Mouse (Mus musculus): ENCODE measurements around the gene Hsdl2.

The Hsdl2 gene

DNA sequence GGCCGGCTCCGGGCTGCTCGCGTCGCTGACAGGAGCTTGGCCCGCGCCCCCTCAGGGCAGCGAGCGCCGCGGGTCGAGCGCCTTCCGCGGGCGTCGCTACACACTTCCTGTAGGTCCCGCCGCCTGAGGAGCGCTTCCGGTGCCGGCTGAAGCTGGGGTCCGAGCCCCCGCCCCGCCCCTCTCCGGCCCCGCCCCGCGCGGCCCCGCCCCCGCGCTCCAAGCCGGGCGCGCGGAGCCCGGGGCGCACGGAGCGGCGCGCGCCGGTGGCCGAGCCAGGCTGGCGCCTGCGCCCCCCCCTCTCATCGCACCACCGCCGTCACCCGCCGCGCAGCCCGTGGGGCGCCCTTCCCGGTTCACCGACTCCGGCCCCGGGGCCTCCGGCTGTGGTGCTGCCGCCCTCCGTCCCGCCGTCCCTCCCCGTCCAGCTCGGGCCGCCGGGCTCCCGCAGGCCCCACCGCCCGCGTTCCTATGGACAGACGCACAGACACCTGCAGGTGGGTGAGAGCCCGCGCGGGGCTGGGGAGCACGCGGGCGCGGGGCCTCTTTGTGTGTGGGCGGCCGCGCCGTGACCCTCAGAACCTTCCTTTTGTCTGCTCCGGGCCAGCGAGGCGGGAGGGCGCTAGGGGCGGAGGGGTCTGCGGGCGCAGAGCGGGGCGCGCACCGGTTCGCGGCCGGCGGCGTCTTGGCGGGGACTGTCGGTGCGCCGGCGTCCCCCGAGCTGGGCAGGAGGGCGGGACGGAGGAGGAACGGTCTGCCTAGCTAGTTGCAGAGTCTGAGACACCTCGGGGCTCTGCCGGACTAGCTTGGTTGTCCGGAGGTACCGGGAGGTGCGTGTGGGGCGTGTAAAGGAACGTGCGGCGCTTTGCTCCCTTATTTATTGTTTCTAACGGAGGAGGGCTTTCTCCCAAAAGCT is 44.9 kb downstream of the Hsdl2 start, which contains the start of gene E130308A19Rik:
Gene E130308A19Rik (plus strand): TSS at position 214 of the 913 bp plus-strand sequence.
- peak; percentile 61 for DNase-seq (ENCODE audit: low read depth, low spot score)

DNA sequence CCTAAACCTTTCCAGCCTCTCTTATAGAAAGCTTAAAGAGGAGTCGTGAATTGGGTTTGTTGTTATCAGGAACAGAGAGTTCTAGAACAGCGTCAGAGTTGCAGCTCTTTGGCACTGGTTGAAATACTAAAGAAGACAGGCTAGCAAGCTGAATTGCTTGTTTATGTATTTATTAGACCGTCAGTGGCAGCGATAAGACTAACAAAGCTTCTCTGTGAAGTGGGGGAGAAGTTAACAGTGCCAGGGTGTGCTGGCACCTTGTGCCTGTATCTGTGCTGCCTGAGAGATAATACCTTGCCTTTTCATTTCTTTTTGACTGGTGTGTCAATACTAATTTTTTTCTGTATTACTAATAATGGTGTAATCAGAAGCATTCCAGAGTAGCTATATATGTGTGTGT is 46.9 kb downstream of the Hsdl2 start:
- DNase-seq (ENCODE audit: low read depth, low spot score): no peak

DNA sequence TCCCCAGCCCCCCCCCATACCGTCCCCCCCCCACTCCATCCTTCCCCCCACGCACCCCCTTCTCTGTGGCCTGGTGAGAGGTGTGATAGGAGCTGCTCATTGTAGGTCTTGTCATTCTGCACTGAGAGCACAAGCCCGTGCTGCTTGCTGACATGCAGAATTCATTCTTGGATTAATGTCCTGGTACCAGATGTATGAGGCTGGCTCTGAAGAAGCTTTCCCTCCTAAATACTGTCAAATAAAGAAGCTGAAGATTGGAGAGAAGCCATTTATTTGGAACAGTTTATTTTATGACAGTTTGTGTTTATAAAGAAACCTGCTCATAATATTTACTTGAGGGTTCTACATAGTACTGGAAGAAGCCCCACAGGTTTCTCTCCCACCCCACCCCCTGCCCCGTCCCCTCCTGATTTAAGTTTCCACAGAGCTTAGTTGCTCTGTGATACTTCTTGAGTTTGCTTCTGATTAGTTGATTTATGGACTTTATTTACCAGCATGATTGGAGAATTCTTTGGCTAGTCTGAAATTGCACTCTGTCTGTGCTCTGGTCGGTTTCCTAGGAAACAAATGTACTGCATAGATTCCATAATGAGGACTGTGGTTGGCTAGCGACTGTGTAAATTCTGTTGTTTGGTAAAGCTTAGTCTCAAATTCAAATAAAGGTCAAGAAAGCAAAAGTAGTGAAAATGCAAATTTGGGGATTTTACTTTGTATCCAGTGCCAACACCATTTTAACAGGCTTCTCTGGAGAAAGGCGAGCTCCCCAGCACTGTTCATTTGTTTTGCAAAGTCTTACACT is 47.9 kb downstream of the Hsdl2 start:
- DNase-seq (ENCODE audit: low read depth, low spot score): no peak

DNA sequence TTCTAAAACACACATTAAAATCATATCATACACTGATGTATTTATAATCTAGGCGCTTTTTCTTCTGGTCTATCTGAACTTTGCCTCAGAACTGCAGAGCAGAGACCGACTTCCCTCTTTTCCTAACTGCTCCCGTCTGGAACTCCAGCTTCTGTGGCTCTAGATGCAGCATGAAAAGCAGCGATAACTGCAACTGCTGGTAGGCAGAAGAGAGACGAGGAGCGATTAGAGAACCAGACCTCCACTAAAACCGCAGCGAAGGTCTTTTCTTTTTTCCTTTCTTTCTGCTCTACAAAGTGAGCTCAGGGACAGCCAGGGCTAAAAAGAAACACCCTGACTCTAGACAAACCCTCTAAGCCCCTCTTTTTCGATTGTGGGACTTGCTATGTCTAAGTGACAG is 48.8 kb downstream of the Hsdl2 start:
- no peak for DNase-seq (ENCODE audit: low read depth, low spot score)

DNA sequence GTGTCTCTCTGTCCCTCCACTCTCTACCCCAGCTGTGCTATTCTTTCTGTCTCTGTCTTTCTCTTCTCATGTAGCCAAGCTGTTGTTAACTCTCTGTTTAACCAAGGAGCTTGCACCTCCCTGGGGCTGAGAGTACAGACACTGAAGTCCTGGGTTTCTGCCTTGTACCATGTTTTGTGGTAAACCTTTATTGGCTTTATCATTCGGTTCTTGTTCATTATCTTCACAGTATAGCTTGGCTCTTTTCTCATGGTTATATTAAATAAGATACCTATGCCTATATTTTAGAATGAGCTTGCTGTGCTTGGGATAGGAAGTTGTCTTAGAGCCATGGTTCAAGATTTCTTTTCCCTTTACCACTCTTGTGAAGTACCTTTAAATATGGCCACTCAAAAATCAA is 53.2 kb downstream of the Hsdl2 start:
- DNase-seq (ENCODE audit: low read depth, low spot score): no peak

DNA sequence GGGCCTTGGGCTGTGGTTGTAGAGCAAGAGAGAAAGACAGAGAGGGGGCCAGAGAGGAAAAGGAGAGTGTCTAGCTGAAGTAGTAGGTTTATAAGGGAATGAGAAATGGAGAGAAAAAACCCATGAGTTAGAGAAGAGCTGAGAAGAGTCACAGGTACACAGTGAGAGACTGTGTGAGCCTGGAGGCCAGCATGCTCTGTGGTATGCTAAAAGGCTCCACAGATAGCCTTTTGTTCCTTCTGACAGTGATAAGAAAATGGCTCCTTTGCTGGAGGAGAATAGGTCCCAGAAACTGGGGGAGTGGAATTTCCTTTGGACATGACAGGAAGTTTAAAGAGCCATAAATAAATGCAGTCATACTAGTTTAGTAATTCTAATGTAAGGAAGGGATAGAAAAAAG is 57.8 kb downstream of the Hsdl2 start:
- DNase-seq (ENCODE audit: low read depth, low spot score): no peak

DNA sequence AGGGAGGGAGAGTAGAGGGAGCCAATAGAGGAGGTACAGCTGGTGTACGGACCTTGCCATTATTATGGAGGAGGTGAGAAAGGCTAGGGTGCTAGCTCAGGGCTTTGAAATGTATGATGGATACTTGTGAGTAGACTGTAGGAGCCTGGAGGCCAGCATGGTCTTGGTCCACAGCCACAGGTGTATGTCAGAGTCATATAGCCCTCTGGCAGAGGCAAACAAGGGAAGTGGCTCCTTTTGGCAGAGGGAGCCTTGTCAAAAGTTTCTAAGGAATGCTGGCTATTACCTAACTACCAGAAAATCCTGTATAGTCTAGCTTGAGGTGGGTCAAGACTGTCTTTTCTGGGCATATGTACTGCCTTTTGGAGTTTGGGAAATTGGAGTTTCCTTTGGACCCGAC is 59.4 kb downstream of the Hsdl2 start:
- no peak for DNase-seq (ENCODE audit: low read depth, low spot score)

DNA sequence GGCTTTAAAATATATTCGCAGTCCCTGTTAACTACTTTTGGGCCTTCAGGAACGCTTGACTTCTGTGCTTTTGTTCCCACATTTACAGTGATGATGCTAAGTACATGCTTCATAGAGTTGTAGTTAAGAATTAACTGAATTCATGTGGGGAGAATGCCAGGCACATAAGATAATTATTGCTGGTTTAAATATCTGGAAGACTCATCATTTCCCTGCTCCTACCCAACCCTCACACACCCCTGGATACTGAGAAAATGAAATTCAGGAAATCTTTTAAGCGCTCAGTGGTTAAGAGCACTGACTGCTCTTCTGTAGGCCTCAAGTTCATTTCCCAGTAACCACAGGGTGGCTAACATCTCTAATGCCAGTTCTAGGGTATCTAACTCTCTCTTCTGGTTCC is 60.7 kb downstream of the Hsdl2 start:
- no peak for DNase-seq (ENCODE audit: low read depth, low spot score)

DNA sequence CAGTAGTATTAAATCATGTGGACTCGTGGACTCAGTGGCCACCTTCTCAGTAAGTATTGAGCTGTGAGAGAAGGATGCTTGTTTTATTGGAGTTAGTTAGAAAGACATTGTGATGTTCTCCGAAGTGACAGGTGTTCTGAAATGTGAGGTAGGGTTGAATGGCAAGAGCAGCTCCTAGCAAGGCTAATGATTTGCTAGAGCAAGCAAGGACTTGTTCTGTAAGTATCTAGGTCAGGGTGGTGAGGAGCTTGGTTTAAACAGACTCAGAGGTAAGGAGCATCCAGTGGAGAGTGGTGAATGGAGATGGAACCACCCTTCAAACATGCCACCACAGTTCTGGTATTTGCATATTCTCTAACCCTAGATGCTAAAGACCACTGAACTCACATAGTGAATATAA is 61.3 kb downstream of the Hsdl2 start:
- DNase-seq (ENCODE audit: low read depth, low spot score): no peak

DNA sequence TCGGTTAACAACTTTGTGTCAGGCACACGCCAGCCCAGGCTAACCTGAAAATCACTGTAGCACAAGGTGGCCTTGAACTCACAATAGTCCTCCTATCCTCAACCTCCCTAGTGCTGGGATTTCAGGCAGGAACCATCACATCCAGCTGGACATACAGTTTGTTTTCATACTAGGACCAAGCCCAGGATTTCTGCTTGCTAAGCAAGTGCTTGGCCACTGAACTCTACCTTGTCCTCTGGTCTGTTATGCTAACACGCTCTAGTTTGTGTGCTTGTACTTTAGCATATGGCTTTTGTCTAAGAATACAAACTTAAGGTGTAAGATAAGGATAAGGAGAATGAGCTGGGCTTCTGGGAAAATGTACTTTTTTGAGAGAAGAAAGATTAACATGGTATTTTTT is 63.1 kb downstream of the Hsdl2 start:
- DNase-seq (ENCODE audit: low read depth, low spot score): no peak

DNA sequence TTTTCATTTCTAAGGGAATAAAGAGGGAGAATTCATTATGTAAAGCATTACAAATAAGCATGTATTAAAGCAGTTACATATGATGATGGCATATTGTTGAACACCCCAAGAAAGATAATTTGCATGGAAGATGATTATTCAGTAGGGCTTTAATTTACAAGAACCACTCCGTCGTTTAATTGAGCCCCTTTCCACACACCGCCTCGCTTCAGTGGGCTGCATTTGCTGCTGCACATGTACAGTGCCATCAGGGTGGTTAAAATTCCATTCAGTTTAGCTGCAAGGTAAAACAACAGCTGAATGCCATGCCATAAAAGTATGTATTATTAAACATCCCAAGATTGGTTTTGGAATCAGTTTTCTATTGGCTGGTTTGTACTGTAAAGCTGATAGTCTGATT is 63.6 kb downstream of the Hsdl2 start:
- no peak for DNase-seq (ENCODE audit: low read depth, low spot score)

DNA sequence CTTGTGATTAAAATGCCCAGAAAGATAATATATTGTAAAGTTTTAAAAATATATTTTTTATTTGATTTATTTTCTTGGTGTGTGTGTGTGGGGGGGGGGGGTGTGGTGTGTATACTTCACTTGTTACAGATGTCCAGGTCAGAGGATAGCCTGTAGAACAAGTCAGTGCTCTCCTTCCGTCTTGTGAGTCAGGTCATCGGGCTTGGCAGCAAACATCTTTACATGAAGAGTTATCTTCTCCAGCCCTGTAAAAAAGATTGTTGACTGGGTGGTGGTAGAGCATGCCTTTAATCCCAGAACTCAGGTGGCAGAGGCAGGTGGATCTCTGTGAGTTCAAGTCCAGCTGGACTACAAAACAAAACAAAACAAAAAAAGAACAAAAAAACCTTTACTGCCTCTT is 64.2 kb downstream of the Hsdl2 start:
- no peak for DNase-seq (ENCODE audit: low read depth, low spot score)

DNA sequence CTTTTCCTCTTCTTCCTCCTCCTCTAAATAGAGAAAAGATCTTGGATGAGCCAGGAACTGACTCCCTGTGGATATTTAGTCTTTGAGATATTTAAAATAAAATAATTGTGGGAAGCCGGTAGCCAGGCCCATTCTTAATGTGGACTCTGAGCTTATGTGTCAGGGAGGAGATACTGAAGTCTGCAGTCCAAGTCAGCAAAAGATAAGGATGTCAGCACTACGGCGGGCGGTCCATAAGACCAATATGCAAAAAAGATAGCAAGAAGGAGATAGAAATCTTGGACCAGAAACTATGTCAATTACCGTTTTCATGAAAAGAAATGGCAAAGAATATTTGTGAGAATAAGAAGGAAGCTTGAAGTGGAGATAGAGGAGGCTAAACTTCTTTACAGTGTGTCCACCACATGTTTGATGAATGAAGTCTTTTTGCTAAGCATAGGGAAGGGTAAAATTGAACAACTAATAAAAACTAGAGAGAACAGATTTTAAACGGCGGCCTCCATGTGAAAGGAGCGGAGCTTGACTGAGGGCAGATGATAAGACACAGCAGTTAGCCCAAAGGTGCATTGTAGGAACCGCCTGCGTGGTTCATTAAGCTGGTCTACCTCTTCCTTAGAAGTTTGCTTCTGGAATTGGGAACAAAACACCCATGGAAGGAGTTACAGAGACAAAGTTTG is 64.8 kb downstream of the Hsdl2 start:
- DNase-seq (ENCODE audit: low read depth, low spot score): no peak

DNA sequence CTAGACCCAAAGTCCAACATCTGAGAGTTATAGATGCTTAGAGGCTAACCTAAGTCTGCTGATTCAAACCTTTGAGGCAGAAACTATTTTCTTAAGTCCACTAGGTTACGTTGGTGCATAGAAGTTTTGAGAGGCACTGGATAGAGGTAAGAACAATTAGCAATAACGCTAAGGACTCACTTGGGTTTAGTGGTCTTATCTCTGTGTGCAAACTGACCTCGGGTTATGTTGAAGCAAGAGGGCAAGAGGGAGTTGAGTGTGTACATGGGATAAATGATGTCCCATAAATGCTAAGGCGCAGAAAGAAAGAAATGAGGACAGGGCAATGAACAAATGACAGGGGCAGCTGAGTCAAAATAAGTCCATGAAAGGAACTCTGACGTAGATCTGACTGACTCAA is 67.8 kb downstream of the Hsdl2 start:
- no peak for DNase-seq (ENCODE audit: low read depth, low spot score)

DNA sequence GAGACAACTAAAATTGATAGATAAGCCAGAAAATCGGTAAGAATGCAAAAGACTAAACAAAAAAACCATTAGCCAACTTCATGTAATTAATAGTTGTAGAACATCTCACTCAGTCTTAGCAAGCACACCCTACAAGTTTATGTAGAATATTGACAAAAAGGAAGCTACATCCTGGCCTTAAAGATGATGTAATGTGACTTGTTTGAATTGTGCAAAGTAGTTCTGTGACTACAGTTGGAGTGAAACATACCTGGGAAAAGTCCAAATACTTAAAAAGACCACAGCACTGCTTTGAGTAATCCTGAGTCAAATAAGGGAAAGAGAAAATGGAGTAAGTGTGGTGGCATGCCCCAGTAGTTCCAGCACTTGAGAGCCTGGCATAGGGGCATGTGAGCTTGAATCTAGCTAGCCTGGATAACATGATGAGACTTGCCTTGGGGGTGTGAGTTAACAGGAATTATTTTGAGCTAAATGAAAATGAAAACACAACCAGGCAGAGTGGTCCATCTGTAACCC is 70.9 kb downstream of the Hsdl2 start:
- DNase-seq (ENCODE audit: low read depth, low spot score): no peak

DNA sequence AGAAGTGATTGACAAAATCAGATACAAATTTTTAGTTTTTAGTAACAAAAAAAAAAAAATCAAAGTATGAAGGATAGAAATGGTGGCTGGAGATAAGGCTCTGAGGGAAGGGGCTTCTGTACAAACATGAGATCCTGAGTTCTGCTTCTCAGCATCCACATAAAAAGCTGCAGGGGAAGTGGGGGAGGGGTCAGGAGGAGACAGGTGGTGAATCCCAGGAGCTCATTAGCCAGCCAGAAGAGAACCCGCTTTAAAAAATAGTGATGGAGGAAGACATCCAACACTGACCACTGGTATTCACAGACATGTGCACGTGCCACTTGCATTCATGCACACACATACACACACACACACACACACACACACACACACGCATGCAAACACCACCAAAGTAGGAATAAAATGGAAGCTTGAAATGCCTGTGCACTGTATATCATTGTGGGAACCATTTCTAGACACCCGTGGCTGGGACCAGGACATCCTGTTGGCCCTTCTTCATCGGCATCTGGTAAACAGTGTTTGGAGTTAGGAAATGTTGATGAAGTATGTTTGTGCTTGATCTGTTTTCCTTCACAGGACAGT is 74.8 kb downstream of the Hsdl2 start:
- DNase-seq (ENCODE audit: low read depth, low spot score): no peak

DNA sequence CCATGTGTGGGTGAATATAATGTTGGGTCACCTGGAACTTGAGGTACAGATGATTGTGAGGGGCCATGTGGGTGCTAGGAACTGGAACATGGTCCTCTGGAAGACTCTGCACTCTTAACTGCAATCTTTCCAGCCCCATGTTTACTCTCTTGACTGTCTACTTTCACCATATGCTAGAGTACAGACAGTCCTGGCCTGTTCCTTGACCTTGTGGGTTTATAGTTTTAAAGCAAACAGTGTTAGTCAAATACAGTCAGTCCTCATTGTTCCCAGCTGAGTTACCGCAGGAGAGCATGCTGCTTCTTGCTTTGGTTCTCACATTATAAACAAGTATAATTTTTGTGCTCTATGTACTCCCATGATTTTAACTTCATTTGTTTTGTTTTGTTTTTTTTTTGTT is 80.8 kb downstream of the Hsdl2 start:
- DNase-seq (ENCODE audit: low read depth, low spot score): no peak

DNA sequence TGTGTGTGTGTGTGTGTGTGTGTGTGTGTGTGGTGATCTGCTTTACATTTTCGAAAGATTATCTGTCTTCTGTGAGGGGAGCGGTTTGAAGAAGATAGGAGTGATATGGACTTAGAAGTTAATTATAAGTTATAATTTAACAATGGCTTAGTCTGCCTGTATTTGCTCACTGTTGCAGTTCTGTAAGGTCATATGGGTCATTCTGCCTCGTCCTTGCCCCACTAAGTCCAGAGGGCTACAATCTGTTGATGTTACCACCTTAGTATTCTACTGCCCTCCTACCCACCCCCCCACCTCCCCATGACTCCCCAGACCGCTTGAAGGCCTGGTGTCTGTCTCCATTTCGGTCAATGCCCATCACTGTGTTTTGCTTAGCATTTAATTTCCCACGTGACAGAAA is 82.1 kb downstream of the Hsdl2 start:
- no peak for DNase-seq (ENCODE audit: low read depth, low spot score)

DNA sequence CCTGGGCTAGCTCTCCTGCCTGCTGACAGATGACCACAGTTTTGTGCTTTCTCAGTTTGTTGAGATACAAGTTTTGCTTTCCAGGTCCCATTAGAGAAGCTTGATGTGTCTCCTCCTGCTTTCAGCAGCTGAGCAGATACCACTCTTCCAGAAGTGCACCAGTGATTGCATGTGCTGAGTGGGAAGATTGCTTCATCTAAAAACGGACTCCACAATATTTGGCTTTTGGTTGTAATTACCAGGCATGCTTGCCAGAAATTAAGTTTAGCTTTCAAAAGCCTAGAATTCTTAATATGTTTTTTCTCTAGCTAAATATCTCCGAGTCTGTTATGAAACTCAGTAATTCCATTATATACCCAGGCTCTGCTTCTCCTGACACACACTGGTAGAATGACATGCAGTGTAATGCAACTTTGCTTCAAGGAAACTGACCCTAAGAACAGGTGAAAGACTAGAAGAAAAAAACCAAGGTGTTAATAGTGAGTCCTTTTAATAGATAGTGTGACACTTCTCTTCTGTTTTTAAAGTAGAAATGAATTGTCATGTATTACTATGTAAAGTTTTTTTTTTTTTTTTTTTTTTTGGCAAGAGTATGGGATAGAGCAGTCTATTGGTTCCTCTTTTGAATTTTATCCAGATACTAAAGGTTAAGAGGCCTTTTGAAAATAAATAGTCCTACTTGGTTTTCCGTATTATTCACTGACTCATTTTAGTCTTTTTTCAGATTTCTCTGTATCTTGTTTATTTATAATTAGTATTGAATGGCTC is 85.4 kb downstream of the Hsdl2 start:
- no peak for DNase-seq (ENCODE audit: low read depth, low spot score)

DNA sequence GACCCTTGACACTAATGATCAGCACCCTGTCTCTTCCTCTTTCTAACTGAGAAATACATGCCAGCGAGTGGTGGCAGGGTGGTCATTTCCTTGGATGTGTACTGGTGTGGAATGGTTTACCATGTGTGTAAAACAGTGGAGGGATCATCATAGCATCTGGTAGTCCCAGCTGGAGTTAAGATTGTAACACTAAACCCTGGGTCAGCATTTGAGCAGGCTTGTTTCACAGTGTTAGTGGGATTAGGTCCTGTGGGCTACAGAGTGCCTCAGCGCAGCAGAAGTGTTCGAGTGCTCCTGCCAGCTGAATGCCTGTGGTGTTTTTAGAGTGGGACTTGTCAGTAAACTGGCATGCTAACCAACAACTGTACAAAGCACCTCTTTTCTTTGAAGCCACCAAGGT is 86.7 kb downstream of the Hsdl2 start:
- DNase-seq (ENCODE audit: low read depth, low spot score): peak; percentile 17

All from retina, postnatal 7 days (tissue).